Mouse (Mus musculus): ENCODE measurements around the gene Bcl2l13. TPM values are rescaled to one million over a fixed set of nuclear protein-coding genes. Genes with fewer than 3 reads are reported as not detected.
"Not testable (repeated sequence)": the region's sequence is repeated elsewhere in the genome, so short reads cannot be mapped to it uniquely, and the experiment has no call there.

Gene Bcl2l13
- polyA plus RNA-seq (2017; shearing (Covaris generic)): 10 to 100 TPM; 10.4 to 11.7 TPM

GRCm38 (mm10) chr6:120835474-120836374 lies at the start of gene Bcl2l13:
TSS of gene Bcl2l13 (plus strand) at chr6:120836212.
- ATAC-seq: peak; percentile 91

- no peak for ATAC-seq
Measured at GRCm38 (mm10) chr6:120788068-120788607, 47.9 kb upstream of the Bcl2l13 start.

- ATAC-seq: peak; percentile 68
Measured at GRCm38 (mm10) chr6:120788904-120789303, 47.1 kb upstream of the Bcl2l13 start.

GRCm38 (mm10) chr6:120790153-120790552 lies 45.9 kb upstream of the Bcl2l13 start:
- no peak for ATAC-seq

GRCm38 (mm10) chr6:120790717-120791116 lies 45.3 kb upstream of the Bcl2l13 start:
- no peak for ATAC-seq

- ATAC-seq: no peak
Measured at GRCm38 (mm10) chr6:120792947-120793346, 43.1 kb upstream of the Bcl2l13 start.

- no peak for ATAC-seq
Measured at GRCm38 (mm10) chr6:120795422-120796086, 40.5 kb upstream of the Bcl2l13 start.

GRCm38 (mm10) chr6:120796111-120796510 lies 39.9 kb upstream of the Bcl2l13 start:
- no peak for ATAC-seq

GRCm38 (mm10) chr6:120798019-120798418 lies 38.0 kb upstream of the Bcl2l13 start:
- ATAC-seq: no peak

- no peak for ATAC-seq
Measured at GRCm38 (mm10) chr6:120798905-120799304, 37.1 kb upstream of the Bcl2l13 start.

- ATAC-seq: no peak
Measured at GRCm38 (mm10) chr6:120799581-120800041, 36.4 kb upstream of the Bcl2l13 start.

GRCm38 (mm10) chr6:120806999-120807737 lies 28.8 kb upstream of the Bcl2l13 start:
- no peak for ATAC-seq

- ATAC-seq: no peak
Measured at GRCm38 (mm10) chr6:120807738-120808081, 28.3 kb upstream of the Bcl2l13 start.

GRCm38 (mm10) chr6:120811999-120812398 lies 24.0 kb upstream of the Bcl2l13 start:
- ATAC-seq: not testable (repeated sequence)

- no peak for ATAC-seq
Measured at GRCm38 (mm10) chr6:120819294-120819693, 16.7 kb upstream of the Bcl2l13 start.

GRCm38 (mm10) chr6:120820144-120820543 lies 15.9 kb upstream of the Bcl2l13 start:
- ATAC-seq: no peak

- ATAC-seq: no peak
Measured at GRCm38 (mm10) chr6:120820941-120821340, 15.1 kb upstream of the Bcl2l13 start.

GRCm38 (mm10) chr6:120821715-120822114 lies 14.3 kb upstream of the Bcl2l13 start:
- ATAC-seq: no peak

- peak; percentile 97 for ATAC-seq
Measured at GRCm38 (mm10) chr6:120822307-120822928, 13.6 kb upstream of the Bcl2l13 start, which contains the start of gene Atp6v1e1. TSS of gene Atp6v1e1 (minus strand) at chr6:120822793.

GRCm38 (mm10) chr6:120822937-120823614 lies 12.9 kb upstream of the Bcl2l13 start:
- ATAC-seq: peak; percentile 4

- ATAC-seq: no peak
Measured at GRCm38 (mm10) chr6:120830056-120830455, 6.0 kb upstream of the Bcl2l13 start.
